Mouse (Mus musculus) forebrain, embryonic 10.5 days (tissue): ENCODE results near the gene Zswim3. TPM values are rescaled to one million over a fixed set of nuclear protein-coding genes. Genes with fewer than 3 reads are reported as not detected.

Source experiments
- DNase-seq: peaks from one replicate; pipeline ENCODE4 v3.0.0-alpha.2; 2017; ENCODE audit warnings: low spot score; ENCODE audit errors: extremely low spot score
- H3K27ac ChIP-seq: fragments of 300-500 bp; sonication (generic); 2 replicates; pipeline ENCODE4 v1.5.1; 2016; ENCODE audit warnings: mild to moderate bottlenecking
- H3K27me3 ChIP-seq: fragments of 300-500 bp; sonication (generic); 2 replicates; pipeline ENCODE4 v1.6.1; 2016; ENCODE audit warnings: mild to moderate bottlenecking; ENCODE audit not compliant: poor library complexity, severe bottlenecking
- H3K36me3 ChIP-seq: fragments of 300-500 bp; sonication (generic); replicated peaks from 2 replicates; pipeline ENCODE4 v1.6.1; 2016; ENCODE audit warnings: mild to moderate bottlenecking, moderate library complexity
- H3K4me1 ChIP-seq: fragments of 300-500 bp; sonication (generic); 2 replicates; pipeline ENCODE4 v1.6.1; 2016
- H3K4me3 ChIP-seq: fragments of 300-500 bp; sonication (generic); 2 replicates; pipeline ENCODE4 v1.5.1; 2016; ENCODE audit warnings: mild to moderate bottlenecking, moderate library complexity
- H3K9me3 ChIP-seq: fragments of 300-500 bp; sonication (generic); 2 replicates; pipeline ENCODE4 v1.6.1; 2016; ENCODE audit warnings: mild to moderate bottlenecking, moderate library complexity
- WGBS: fragments of 180-500 bp; shearing (Covaris S2); methylation state at CpG from one replicate; pipeline ENCODE4 v1.1.7; 2016; 5-methylcytosine and 5-hydroxymethylcytosine counted together
- polyA plus RNA-seq: library from polyadenylated mRNA; unstranded; fragments of >200 nt; fragmentation: Nextera tagmentation; extraction: Ambion mirVana; gene quantifications from 2 replicates; pipeline ENCODE4 v1.2.1, GENCODE M21; 2016

Gene Zswim3
- polyA plus RNA-seq, 1 experiment from 2014 or later, result 9.2 TPM

DNA sequence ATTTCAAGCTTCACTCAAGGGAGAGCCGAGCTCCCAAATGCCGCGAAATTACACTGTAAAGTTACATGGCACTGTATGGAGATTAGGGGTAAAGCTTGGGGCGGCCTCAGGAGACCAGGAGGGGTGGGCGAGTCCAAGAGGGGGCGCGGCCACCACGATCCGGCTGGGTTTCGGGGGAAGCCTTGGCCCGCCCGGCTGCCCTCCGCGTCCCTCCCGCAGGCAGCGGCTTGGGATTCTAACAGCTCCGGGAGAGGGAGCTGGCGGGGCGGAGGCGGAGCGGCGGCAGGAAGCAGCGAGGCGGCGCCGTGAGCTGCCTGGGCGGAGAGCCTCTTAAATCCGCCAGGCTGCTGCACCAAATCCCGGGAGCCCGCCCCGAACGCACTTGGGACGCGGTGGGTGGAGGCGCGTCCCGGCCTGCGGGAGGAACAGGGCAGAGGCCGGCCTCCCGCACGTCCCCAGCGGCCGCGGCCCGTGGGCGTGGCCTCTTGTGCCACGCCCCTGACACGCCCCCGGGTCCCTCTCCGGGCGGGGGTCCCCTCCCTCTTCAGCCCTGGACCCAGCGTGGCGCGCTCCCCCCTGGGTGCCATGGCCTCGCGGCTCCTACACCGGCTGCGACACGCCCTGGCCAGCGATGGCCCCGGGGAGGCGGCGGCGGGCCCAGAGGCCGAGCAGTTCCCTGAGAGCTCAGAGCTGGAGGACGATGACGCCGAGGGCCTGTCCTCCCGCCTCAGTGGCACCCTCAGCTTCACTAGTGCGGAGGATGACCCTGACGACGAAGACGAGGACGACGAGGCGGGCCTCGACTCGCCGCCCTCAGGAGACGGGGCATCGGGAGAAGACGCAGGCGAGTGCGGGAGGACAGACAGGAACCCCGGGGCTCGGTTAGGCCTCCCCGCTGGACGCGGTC, 19.2 kb upstream of the Zswim3 start, which contains the start of gene Snx21:
Snx21 (plus strand) TSS at position 343 of the 907 bp plus-strand sequence.
- peak within 1 kb of the TSS; percentile 88 for H3K27ac ChIP-seq
- H3K4me1 ChIP-seq, result peaks cover 36% of the 10 kb centered on the region
- peaks cover 24% of the 10 kb centered on the region for H3K27me3 ChIP-seq
- peaks cover 19% of the 10 kb centered on the region for H3K36me3 ChIP-seq
- under 1% methylated on average over 86 of the region's 89 CpGs for WGBS
- peak within 1 kb of the TSS; percentile 79 for H3K4me3 ChIP-seq
- H3K9me3 ChIP-seq, result no peaks in the 10 kb centered on the region
- peak; percentile 83 for DNase-seq

DNA sequence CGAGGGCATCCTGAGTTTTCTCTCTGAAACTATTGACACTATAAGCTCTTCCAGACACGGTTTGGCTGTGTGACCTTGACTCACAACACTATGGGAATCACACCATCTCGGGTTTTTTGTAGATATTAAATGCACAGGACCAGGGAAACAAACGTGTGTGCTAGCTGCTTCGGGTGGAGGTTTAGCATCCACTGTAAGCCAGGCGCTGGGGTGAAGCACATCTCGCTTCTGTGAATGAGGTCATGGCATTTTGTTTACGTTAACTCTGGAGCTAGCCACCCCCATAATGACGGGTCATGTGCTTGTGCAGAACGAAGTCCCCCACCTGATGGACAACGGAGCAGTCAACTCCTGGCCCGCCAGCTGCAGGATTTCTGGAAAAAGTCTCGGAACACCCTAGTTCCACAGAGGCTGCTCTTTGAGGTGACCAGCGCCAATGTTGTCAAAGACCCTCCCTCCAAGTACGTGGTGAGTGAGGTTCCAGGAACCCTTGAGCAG, 18.5 kb upstream of the Zswim3 start:
- Histone ChIP-seq H3K36me3 (peaks cover 26% of the 10 kb centered on the region), H3K27ac (peak overlapping the region; percentile 88), H3K9me3 (no peaks in the 10 kb centered on the region), H3K27me3 (peaks cover 24% of the 10 kb centered on the region), H3K4me3 (peak overlapping the region; percentile 79), H3K4me1 (peaks cover 36% of the 10 kb centered on the region)
- no peak for DNase-seq
- 7% methylated on average over 15 of the region's 15 CpGs for WGBS

DNA sequence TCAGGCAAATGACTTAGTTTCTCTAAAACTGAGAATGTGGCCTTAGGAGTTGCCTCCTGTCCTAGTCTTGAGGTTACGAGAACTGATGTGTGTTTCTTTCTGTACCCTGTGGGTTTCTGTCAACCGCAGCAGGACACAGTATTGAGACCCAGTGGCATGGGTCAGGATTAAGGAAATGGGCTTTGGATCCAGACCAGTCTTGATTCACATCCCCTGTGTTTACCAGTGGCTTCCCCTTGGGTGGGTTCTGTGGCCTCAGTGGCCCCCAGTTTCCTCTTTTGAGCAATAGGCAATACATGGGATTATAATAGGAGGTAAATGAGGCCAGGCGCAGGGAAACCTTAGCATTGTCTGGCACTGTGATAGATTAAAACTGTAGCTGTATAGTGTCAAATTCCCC, 17.9 kb upstream of the Zswim3 start:
- 86% methylated on average over 3 of the region's 3 CpGs for WGBS
- H3K36me3 ChIP-seq, result peaks cover 32% of the 10 kb centered on the region
- DNase-seq, result no peak
- peaks cover 24% of the 10 kb centered on the region for H3K27me3 ChIP-seq
- H3K9me3 ChIP-seq, result no peaks in the 10 kb centered on the region
- peak overlapping the region; percentile 79; the same call in 1 of the 2 replicates for H3K4me3 ChIP-seq
- H3K4me1 ChIP-seq, result peaks cover 36% of the 10 kb centered on the region
- no peak overlapping the region for H3K27ac ChIP-seq

DNA sequence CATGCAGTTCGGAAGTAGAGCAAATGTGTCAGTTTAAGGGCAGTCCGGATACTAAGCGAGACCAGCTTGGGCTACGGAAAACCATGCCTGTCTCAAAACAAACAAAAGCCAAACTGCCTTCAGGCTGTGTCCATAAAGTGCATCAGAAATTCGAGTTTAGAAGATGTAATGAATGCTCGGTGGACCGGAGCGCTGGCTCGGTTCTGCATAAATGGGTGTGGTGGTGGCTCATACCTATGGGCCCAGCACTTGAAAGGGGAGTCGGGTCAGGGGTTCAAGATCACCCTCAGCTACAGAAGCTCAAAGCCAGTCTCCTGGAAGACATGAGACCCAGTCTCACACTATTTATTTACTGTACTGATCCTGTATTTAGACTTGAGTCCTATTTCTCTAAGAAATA, 17.1 kb upstream of the Zswim3 start:
- no peak for DNase-seq
- Histone ChIP-seq H3K4me3 (no peak overlapping the region), H3K36me3 (peaks cover 40% of the 10 kb centered on the region), H3K4me1 (peaks cover 36% of the 10 kb centered on the region), H3K9me3 (no peaks in the 10 kb centered on the region), H3K27me3 (peaks cover 24% of the 10 kb centered on the region), H3K27ac (no peak overlapping the region)
- WGBS, result 89% methylated on average over 10 of the region's 10 CpGs

DNA sequence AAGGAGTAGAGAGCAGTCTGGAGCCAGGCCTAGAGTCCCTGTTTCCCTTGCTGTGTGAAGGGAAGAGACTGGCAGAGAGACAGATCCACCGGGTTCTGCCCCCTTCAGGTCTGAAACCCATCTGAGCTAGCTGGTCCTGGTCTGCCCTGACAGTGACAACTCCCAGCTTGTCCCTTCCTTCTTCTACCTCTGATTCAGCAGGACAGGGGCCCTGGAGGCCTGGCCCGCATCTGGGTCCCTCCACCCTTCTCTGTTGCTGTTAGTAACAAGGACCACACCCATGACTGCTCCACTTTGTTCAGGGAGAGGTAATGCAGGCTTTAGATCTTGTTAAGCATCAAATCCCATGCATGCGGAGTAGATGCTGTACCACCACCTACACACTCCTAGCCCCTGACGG, 16.5 kb upstream of the Zswim3 start:
- Histone ChIP-seq H3K9me3 (no peaks in the 10 kb centered on the region), H3K27ac (no peak overlapping the region), H3K4me3 (no peak overlapping the region), H3K4me1 (peaks cover 38% of the 10 kb centered on the region), H3K36me3 (peaks cover 46% of the 10 kb centered on the region), H3K27me3 (peaks cover 24% of the 10 kb centered on the region)
- WGBS, result 73% methylated on average over 4 of the region's 4 CpGs
- no peak for DNase-seq

DNA sequence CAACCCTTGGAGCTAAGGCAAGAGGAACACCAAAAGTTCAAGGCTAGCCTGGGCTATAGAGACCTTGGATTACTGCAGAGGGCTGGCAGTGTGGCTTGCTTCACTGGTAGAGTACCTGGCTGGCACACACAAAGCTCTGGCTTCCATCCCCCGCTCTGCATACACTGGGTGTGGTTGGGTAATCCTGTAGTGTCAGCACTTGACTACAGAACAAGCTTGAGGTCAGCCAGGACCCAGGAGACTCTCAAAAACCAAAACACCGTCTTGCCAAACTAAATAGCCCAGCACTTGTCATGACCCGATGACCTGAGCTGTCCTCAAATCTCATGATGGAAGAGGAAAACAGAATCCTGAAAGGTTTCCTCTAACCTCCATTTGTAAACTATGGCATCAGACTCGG, 14.4 kb upstream of the Zswim3 start:
- no peaks in the 10 kb centered on the region for H3K9me3 ChIP-seq
- WGBS, result 91% methylated on average over 4 of the region's 4 CpGs

DNA sequence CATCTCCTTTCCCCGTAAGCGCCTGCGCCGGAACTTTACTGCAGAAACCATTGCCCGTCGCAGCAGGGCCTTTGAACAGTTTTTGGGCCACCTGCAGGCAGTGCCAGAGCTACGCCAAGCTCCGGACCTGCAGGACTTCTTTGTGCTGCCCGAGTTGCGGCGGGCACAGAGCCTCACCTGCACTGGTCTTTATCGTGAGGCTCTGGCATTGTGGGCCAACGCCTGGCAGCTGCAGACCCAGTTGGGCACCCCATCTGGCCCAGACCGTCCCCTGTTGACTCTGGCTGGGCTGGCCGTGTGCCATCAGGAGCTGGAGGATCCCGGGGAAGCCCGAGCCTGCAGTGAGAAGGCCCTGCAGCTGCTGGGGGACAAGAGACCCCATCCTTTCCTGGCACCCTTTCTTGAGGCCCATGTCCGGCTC, 13.0 kb upstream of the Zswim3 start:
- H3K36me3 ChIP-seq, result peaks cover 78% of the 10 kb centered on the region
- H3K9me3 ChIP-seq, result no peaks in the 10 kb centered on the region
- no peak overlapping the region for H3K27ac ChIP-seq
- H3K4me1 ChIP-seq, result peaks cover 15% of the 10 kb centered on the region
- DNase-seq, result no peak
- H3K27me3 ChIP-seq, result peaks cover 3% of the 10 kb centered on the region
- no peak overlapping the region for H3K4me3 ChIP-seq
- WGBS, result 91% methylated on average over 18 of the region's 18 CpGs

More for the DNA sequence above, 14.4 kb upstream of the Zswim3 start:
- peaks cover 64% of the 10 kb centered on the region for H3K36me3 ChIP-seq
- H3K4me3 ChIP-seq, result no peak overlapping the region
- no peak overlapping the region for H3K27ac ChIP-seq
- peaks cover 29% of the 10 kb centered on the region for H3K4me1 ChIP-seq
- no peak for DNase-seq
- peaks cover 14% of the 10 kb centered on the region for H3K27me3 ChIP-seq

DNA sequence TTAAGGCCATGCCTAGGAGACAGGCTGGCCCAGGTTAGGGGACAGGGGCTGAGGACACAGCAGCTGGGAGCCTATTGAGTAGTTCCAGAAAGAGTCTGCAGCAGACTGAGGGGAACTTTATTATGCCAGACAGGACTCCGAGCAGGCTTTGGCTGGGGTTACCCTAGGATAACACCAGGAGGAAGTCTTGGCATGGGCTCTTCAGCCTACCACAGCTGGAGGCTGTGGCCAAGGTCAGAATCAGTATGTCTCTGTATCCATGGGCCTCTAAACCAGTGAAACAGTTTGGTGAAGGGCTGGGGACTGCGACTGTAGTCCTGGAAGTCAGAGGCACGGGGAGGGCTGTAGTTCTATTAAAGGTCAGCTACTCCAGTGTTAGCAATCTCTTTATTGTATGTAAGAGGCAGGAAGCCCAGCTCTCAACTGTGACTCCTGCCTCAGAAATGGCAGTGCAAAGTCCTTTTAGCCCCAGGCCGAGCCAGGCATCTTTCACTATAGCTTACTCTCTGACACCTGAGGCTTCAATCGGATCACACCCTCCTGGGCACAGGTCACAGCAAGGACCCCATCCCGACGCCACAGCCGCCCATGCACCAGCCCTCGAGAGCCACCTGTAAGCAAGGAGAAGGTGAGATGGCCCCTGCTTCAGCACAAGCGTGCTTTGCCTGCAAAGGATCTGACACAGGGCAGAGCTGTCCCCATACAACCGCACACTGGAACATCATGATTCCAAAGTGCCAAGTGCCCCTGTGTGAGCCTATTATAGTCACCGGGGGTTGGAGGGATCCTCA, 12.3 kb upstream of the Zswim3 start:
- H3K9me3 ChIP-seq, result no peaks in the 10 kb centered on the region
- H3K36me3 ChIP-seq, result peaks cover 83% of the 10 kb centered on the region
- no peak for DNase-seq
- no peak overlapping the region for H3K27ac ChIP-seq
- 94% methylated on average over 12 of the region's 12 CpGs for WGBS
- H3K4me3 ChIP-seq, result no peak overlapping the region
- peaks cover 12% of the 10 kb centered on the region for H3K4me1 ChIP-seq
- no peaks in the 10 kb centered on the region for H3K27me3 ChIP-seq

DNA sequence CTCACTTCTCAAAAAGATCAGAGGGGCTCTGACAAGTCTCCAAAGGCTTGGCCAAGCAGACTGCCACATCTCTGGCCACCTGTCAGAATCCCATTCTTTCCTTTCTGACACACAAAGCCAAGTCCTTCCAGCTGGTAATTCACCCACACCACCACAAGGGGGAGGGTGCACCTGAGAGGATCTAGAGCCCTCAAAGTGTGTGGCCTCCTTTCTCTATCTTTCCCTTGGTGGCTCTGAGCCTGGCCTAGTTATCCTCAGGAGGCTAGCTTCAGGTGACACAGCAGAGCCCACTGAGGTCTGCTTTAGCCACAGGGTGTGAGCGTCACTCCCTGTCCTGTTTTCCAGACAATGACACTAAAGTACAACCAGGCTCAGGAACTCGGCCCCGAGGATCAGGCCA, 11.7 kb upstream of the Zswim3 start:
- Histone ChIP-seq H3K9me3 (no peaks in the 10 kb centered on the region), H3K4me3 (no peak overlapping the region), H3K27ac (no peak overlapping the region), H3K4me1 (peaks cover 11% of the 10 kb centered on the region), H3K27me3 (no peaks in the 10 kb centered on the region), H3K36me3 (peaks cover 90% of the 10 kb centered on the region)
- WGBS, result 90% methylated on average over 3 of the region's 3 CpGs
- DNase-seq, result peak; percentile 44

DNA sequence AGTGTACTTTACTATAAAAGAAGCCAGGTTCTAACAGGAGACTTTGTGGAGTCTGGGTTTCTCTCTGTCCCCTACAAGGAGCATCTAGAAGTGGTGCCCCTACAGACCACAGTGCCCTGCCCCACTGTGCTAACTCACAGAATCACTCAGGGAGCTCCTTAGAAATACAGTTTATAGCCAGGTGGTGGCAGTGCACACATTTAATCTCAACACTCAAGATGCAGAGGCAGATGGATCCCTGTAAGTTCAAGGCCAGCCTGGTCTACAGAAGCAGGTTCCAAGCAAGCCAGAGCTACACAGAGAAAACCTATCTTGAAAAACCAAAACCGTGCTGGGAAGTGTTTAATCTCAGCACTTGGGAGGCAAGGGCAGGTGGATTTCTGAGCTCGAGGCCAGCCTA, 11.1 kb upstream of the Zswim3 start:
- Histone ChIP-seq H3K27ac (no peak overlapping the region), H3K9me3 (no peaks in the 10 kb centered on the region), H3K4me3 (no peak overlapping the region), H3K27me3 (no peaks in the 10 kb centered on the region), H3K4me1 (peaks cover 6% of the 10 kb centered on the region), H3K36me3 (peaks cover 90% of the 10 kb centered on the region)
- DNase-seq, result no peak
- WGBS, result 92% methylated on average over 2 of the region's 2 CpGs

DNA sequence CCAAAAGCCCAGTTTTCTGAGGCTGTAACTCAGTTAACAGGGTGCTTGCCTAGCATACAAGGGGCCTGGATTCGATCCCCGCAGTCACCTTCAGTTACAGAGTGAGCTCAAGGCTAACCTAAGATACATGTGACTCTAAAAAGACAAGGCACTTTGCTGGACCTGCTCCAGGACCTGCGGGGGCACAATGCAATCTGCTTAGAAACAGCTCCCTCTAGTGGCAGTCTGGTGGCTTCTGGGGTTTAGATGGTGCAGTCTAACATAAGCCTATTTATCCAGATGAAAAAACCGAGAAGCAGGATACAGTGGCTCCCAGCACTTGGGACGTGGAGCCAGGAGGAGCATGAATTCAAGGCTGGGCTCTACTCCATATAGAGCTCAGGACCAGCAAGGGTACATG, 10.6 kb upstream of the Zswim3 start:
- 44% methylated on average over 5 of the region's 5 CpGs for WGBS
- no peaks in the 10 kb centered on the region for H3K27me3 ChIP-seq
- no peak overlapping the region for H3K4me3 ChIP-seq
- no peaks in the 10 kb centered on the region for H3K9me3 ChIP-seq
- H3K4me1 ChIP-seq, result peaks cover 2% of the 10 kb centered on the region; the same call in 1 of the 2 replicates
- DNase-seq, result peak; percentile 80
- H3K36me3 ChIP-seq, result peaks cover 92% of the 10 kb centered on the region
- H3K27ac ChIP-seq, result no peak overlapping the region

DNA sequence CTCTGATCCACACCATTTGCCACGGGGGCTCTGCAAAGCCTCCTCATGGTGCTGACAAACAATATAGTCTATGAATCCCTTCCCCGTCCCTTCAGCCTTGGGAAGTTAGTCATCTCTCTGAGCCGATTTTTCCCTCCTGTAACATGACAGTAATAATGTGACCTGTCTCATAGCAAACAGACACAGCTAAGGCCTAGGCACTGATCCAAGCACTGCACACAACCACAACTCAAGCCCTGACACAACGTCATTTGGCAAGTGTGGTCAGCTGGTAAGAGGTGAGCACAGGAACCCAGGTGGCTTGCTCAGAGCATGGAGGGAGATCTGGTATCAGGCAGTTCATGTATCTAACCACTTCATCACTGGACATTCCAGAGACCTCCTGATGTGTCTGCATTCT, 9.0 kb upstream of the Zswim3 start:
- H3K27me3 ChIP-seq, result no peaks in the 10 kb centered on the region
- H3K36me3 ChIP-seq, result peaks cover 94% of the 10 kb centered on the region
- no peak for DNase-seq
- no peak overlapping the region for H3K27ac ChIP-seq
- H3K4me1 ChIP-seq, result peaks cover 2% of the 10 kb centered on the region; the same call in 1 of the 2 replicates
- 87% methylated on average over 4 of the region's 4 CpGs for WGBS
- H3K4me3 ChIP-seq, result no peak overlapping the region
- no peaks in the 10 kb centered on the region for H3K9me3 ChIP-seq
